Mouse (Mus musculus): ENCODE results near the gene Irf9.

- TF ChIP-seq POLR2A (IDR thresholded peaks at IDR 0.05; ENCODE audit: low read depth, low read length) (no peak), CTCF (conservative IDR thresholded peaks at IDR 0.05; ENCODE audit: insufficient read depth, insufficient read length, low read depth, low read length) (no peak)
Observed at GRCm38 (mm10) chr14:55596036-55596690, 7.2 kb upstream of the Irf9 start.
